In genomic region chr1:82966413-82966812, GRCm38 (mm10) we compare ENCODE assay signal across 32 mouse cellular contexts. TPM values are rescaled to one million over a fixed set of nuclear protein-coding genes. Genes with fewer than 3 reads are reported as not detected.
A peak's percentile ranks its signal among the peaks of the same experiment; 100 is the strongest.
DNase-seq lines count a peak whose midpoint lies in the region; ATAC-seq and TF ChIP-seq lines count a peak whose summit lies in the region.
"Had no signal": no experiment of that assay in that cellular context is flagged by ENCODE, and none has a peak within 500 bp of the region (broad histone marks: within the 10 kb centered on the region; RNA-seq: fewer than 3 reads in every experiment).

No protein-coding gene starts in this region.

- no peak overlapping the region for H3K9ac ChIP-seq in hindbrain, embryonic 11.5 days (ENCODE audit: low read depth, low read length)
- no peak overlapping the region for H3K9ac ChIP-seq in hindbrain, postnatal 0 days (replicated peaks; ENCODE audit: low read length)
- H3K9ac ChIP-seq in neural tube, embryonic 11.5 days (ENCODE audit: low read length) = no peak overlapping the region
- no peak overlapping the region for H3K9ac ChIP-seq in neural tube, embryonic 13.5 days
- H3K9ac ChIP-seq: embryonic facial prominence, embryonic 13.5 days; forebrain, embryonic 12.5 days; forebrain, embryonic 15.5 days; heart, embryonic 13.5 days had no signal

- ATAC-seq in hindbrain, embryonic 11.5 days (ENCODE audit: low FRiP score) = peak; percentile 71
- no peak for ATAC-seq in hindbrain, postnatal 0 days
- ATAC-seq in neural tube, embryonic 11.5 days (ENCODE audit: insufficient read depth, low FRiP score, low TSS enrichment) = peak; percentile 41; the same call in 1 of the 2 replicates
- peak; percentile 56; the same call in 1 of the 2 replicates for ATAC-seq in neural tube, embryonic 13.5 days (ENCODE audit: low read depth)
- ATAC-seq: activated CD4-positive, CD25-positive, alpha-beta regulatory T cell, adult 4 months; forebrain, embryonic 15.5 days; intestine, postnatal 0 days had no signal

- no peak overlapping the region for H3K27ac ChIP-seq in hindbrain, embryonic 11.5 days (ENCODE audit: low read depth, low read length)
- H3K27ac ChIP-seq in hindbrain, postnatal 0 days = no peak overlapping the region
- H3K27ac ChIP-seq in neural tube, embryonic 11.5 days (ENCODE audit: low read depth, low read length) = no peak overlapping the region
- no peak overlapping the region for H3K27ac ChIP-seq in neural tube, embryonic 13.5 days (replicated peaks)
- H3K27ac ChIP-seq: embryonic facial prominence, embryonic 13.5 days; forebrain, embryonic 12.5 days; forebrain, embryonic 15.5 days; heart, adult 2 months; heart, embryonic 10.5 days; heart, embryonic 13.5 days had no signal

- no peaks in the 10 kb centered on the region for H3K27me3 ChIP-seq in hindbrain, embryonic 11.5 days (ENCODE audit: control insufficient read depth, insufficient read depth, low read length)
- H3K27me3 ChIP-seq in hindbrain, postnatal 0 days (ENCODE audit: insufficient read depth, low read length) = no peaks in the 10 kb centered on the region
- H3K27me3 ChIP-seq in neural tube, embryonic 11.5 days (ENCODE audit: control insufficient read depth, insufficient read depth, low read length) = no peaks in the 10 kb centered on the region
- no peaks in the 10 kb centered on the region for H3K27me3 ChIP-seq in neural tube, embryonic 13.5 days
- H3K27me3 ChIP-seq: embryonic facial prominence, embryonic 13.5 days; forebrain, embryonic 12.5 days; forebrain, embryonic 15.5 days; heart, embryonic 13.5 days had no signal

- WGBS in hindbrain, embryonic 11.5 days = 66% methylated on average over 3 of the region's 3 CpGs
- WGBS in hindbrain, postnatal 0 days = 69% methylated on average over 3 of the region's 3 CpGs
- 66% methylated on average over 3 of the region's 3 CpGs for WGBS in neural tube, embryonic 11.5 days
- 47% methylated on average over 3 of the region's 3 CpGs for WGBS in neural tube, embryonic 13.5 days

- H3K4me1 ChIP-seq in hindbrain, embryonic 11.5 days (replicated peaks; ENCODE audit: control insufficient read depth, insufficient read depth, low read length) = no peaks in the 10 kb centered on the region
- no peaks in the 10 kb centered on the region for H3K4me1 ChIP-seq in hindbrain, postnatal 0 days (ENCODE audit: insufficient read depth, low read length)
- H3K4me1 ChIP-seq in neural tube, embryonic 11.5 days (ENCODE audit: control insufficient read depth, insufficient read depth, low read length) = no peaks in the 10 kb centered on the region
- no peaks in the 10 kb centered on the region for H3K4me1 ChIP-seq in neural tube, embryonic 13.5 days (replicated peaks)
- H3K4me1 ChIP-seq: embryonic facial prominence, embryonic 13.5 days; forebrain, embryonic 12.5 days; forebrain, embryonic 15.5 days had no signal

- no peaks in the 10 kb centered on the region for H3K9me3 ChIP-seq in hindbrain, embryonic 11.5 days (ENCODE audit: control insufficient read depth, low read length)
- H3K9me3 ChIP-seq in hindbrain, postnatal 0 days (ENCODE audit: low read length) = no peaks in the 10 kb centered on the region
- no peaks in the 10 kb centered on the region for H3K9me3 ChIP-seq in neural tube, embryonic 11.5 days (ENCODE audit: control insufficient read depth, low read length)
- no peaks in the 10 kb centered on the region for H3K9me3 ChIP-seq in neural tube, embryonic 13.5 days
- H3K9me3 ChIP-seq: embryonic facial prominence, embryonic 13.5 days; forebrain, embryonic 12.5 days; forebrain, embryonic 15.5 days; heart, embryonic 10.5 days; heart, embryonic 13.5 days had no signal

- DNase-seq in embryo, embryonic 11 days = peak; percentile 15
- DNase-seq in embryo, embryonic 9.5 days (ENCODE audit: extremely low spot score) = no peak
- peak; percentile 25 for DNase-seq in hindbrain, embryonic 11.5 days (ENCODE audit: low spot score)
- no peak for DNase-seq in hindbrain, postnatal 0 days (ENCODE audit: low spot score)
- DNase-seq in neural tube, embryonic 11.5 days (ENCODE audit: low spot score) = no peak
- no peak for DNase-seq in neural tube, embryonic 10.5 days (ENCODE audit: extremely low spot score, low spot score)
- no peak for DNase-seq in heart, adult 11 months
- DNase-seq: adrenal gland, adult 8-10 months; adrenal gland, postnatal 25 days; cerebellum, adult 18-20 months; cerebellum, adult 9-10 months; cerebellum, postnatal 25 days; gastrocnemius, postnatal 25 days; heart, adult 2 months; heart, postnatal 14 days; heart, postnatal 4 days had no signal

- no peak for TF ChIP-seq CTCF in hindbrain, postnatal 0 days (IDR thresholded peaks at IDR 0.05; ENCODE audit: low read depth)

- no peak overlapping the region for H3K4me3 ChIP-seq in hindbrain, embryonic 11.5 days (ENCODE audit: low read depth, low read length)
- H3K4me3 ChIP-seq in hindbrain, postnatal 0 days (ENCODE audit: low read length) = no peak overlapping the region
- no peak overlapping the region for H3K4me3 ChIP-seq in neural tube, embryonic 11.5 days (ENCODE audit: low read depth, low read length)
- H3K4me3 ChIP-seq in neural tube, embryonic 13.5 days = no peak overlapping the region
- H3K4me3 ChIP-seq: embryonic facial prominence, embryonic 13.5 days; erythroblast, embryonic 14.5 days; forebrain, embryonic 12.5 days; forebrain, embryonic 15.5 days; heart, adult 2 months; heart, embryonic 10.5 days; heart, embryonic 13.5 days had no signal

- no peaks in the 10 kb centered on the region for H3K36me3 ChIP-seq in hindbrain, embryonic 11.5 days (ENCODE audit: control insufficient read depth, insufficient read depth, low read length)
- no peaks in the 10 kb centered on the region for H3K36me3 ChIP-seq in hindbrain, postnatal 0 days (ENCODE audit: insufficient read depth, low read length)
- H3K36me3 ChIP-seq in neural tube, embryonic 11.5 days (ENCODE audit: control insufficient read depth, insufficient read depth, low read length) = no peaks in the 10 kb centered on the region
- no peaks in the 10 kb centered on the region for H3K36me3 ChIP-seq in neural tube, embryonic 13.5 days
- H3K36me3 ChIP-seq: embryonic facial prominence, embryonic 13.5 days; forebrain, embryonic 12.5 days; forebrain, embryonic 15.5 days; heart, embryonic 10.5 days; heart, embryonic 13.5 days had no signal

- no peak overlapping the region for H3K4me2 ChIP-seq in hindbrain, embryonic 11.5 days (replicated peaks; ENCODE audit: low read depth, low read length)
- H3K4me2 ChIP-seq in hindbrain, postnatal 0 days (ENCODE audit: low read depth, low read length) = no peak overlapping the region
- H3K4me2 ChIP-seq in neural tube, embryonic 11.5 days (ENCODE audit: low read depth) = no peak overlapping the region
- no peak overlapping the region for H3K4me2 ChIP-seq in neural tube, embryonic 13.5 days
- H3K4me2 ChIP-seq: embryonic facial prominence, embryonic 13.5 days; forebrain, embryonic 12.5 days; forebrain, embryonic 15.5 days; heart, embryonic 13.5 days had no signal

RNA-seq across cellular contexts. Expression of gene Gm47955, which starts 6.3 kb away (rescaled TPM):
- not detected in 2 replicates for polyA plus RNA-seq in hindbrain, embryonic 11.5 days (2014; fragmentation: Nextera tagmentation; extraction: Ambion mirVana)
- not detected in 2 replicates for total RNA-seq in hindbrain, postnatal 0 days (2014; rRNA removed)
- not detected in 2 replicates for polyA plus RNA-seq in hindbrain, postnatal 0 days (2015; fragmentation: Nextera tagmentation; extraction: Ambion mirVana)
- not detected in 2 replicates for polyA plus RNA-seq in neural tube, embryonic 11.5 days (2014; fragmentation: Nextera tagmentation; extraction: Ambion mirVana)
- polyA plus RNA-seq in neural tube, embryonic 13.5 days (2015; fragmentation: Nextera tagmentation; extraction: Ambion mirVana) = not detected in 2 replicates
- total RNA-seq: adrenal gland, adult 8-10 months; adrenal gland, postnatal 25 days; common myeloid progenitor, adult 5-6 weeks; ES-E14; gastrocnemius, adult 8-10 months; gastrocnemius, postnatal 25 days; heart, adult 2 months; heart, postnatal 14 days; heart, postnatal 4 days had no signal
- polyA plus RNA-seq: activated CD4-positive, CD25-positive, alpha-beta regulatory T cell, adult 4 months; brain, embryonic 14.5 days; embryonic facial prominence, embryonic 13.5 days; erythroblast, embryonic 14.5 days; forebrain, embryonic 12.5 days; forebrain, embryonic 15.5 days; gonadal fat pad, adult 2 months; heart, adult 2 months; heart, embryonic 10.5 days; heart, embryonic 13.5 days; heart, embryonic 16.5 days; intestine, embryonic 14.5 days; intestine, postnatal 0 days had no signal

RNA-seq across cellular contexts. Expression of gene Gm7544, which starts 10.6 kb away (rescaled TPM):
- polyA plus RNA-seq in hindbrain, embryonic 11.5 days (2014; fragmentation: Nextera tagmentation; extraction: Ambion mirVana) = not detected in 2 replicates
- not detected in 2 replicates for total RNA-seq in hindbrain, postnatal 0 days (2014; rRNA removed)
- polyA plus RNA-seq in hindbrain, postnatal 0 days (2015; fragmentation: Nextera tagmentation; extraction: Ambion mirVana) = not detected in 2 replicates
- not detected in 2 replicates for polyA plus RNA-seq in neural tube, embryonic 11.5 days (2014; fragmentation: Nextera tagmentation; extraction: Ambion mirVana)
- polyA plus RNA-seq in neural tube, embryonic 13.5 days (2015; fragmentation: Nextera tagmentation; extraction: Ambion mirVana) = not detected in 2 replicates
- total RNA-seq: adrenal gland, adult 8-10 months; adrenal gland, postnatal 25 days; common myeloid progenitor, adult 5-6 weeks; ES-E14; gastrocnemius, adult 8-10 months; gastrocnemius, postnatal 25 days; heart, adult 2 months; heart, postnatal 14 days; heart, postnatal 4 days had no signal
- polyA plus RNA-seq: activated CD4-positive, CD25-positive, alpha-beta regulatory T cell, adult 4 months; brain, embryonic 14.5 days; embryonic facial prominence, embryonic 13.5 days; erythroblast, embryonic 14.5 days; forebrain, embryonic 12.5 days; forebrain, embryonic 15.5 days; gonadal fat pad, adult 2 months; heart, adult 2 months; heart, embryonic 10.5 days; heart, embryonic 13.5 days; heart, embryonic 16.5 days; intestine, embryonic 14.5 days; intestine, postnatal 0 days had no signal

RNA-seq across cellular contexts. Expression of gene A030003K21Rik, which starts 23.2 kb away (rescaled TPM):
- polyA plus RNA-seq in hindbrain, embryonic 11.5 days (2014; fragmentation: Nextera tagmentation; extraction: Ambion mirVana) = not detected in 2 replicates
- not detected in 2 replicates for total RNA-seq in hindbrain, postnatal 0 days (2014; rRNA removed)
- polyA plus RNA-seq in hindbrain, postnatal 0 days (2015; fragmentation: Nextera tagmentation; extraction: Ambion mirVana) = not detected in 2 replicates
- polyA plus RNA-seq in neural tube, embryonic 11.5 days (2014; fragmentation: Nextera tagmentation; extraction: Ambion mirVana) = not detected in 2 replicates
- polyA plus RNA-seq in neural tube, embryonic 13.5 days (2015; fragmentation: Nextera tagmentation; extraction: Ambion mirVana) = not detected in 2 replicates
- total RNA-seq: adrenal gland, adult 8-10 months; adrenal gland, postnatal 25 days; common myeloid progenitor, adult 5-6 weeks; ES-E14; gastrocnemius, adult 8-10 months; gastrocnemius, postnatal 25 days; heart, adult 2 months; heart, postnatal 14 days; heart, postnatal 4 days had no signal
- polyA plus RNA-seq: activated CD4-positive, CD25-positive, alpha-beta regulatory T cell, adult 4 months; brain, embryonic 14.5 days; embryonic facial prominence, embryonic 13.5 days; erythroblast, embryonic 14.5 days; forebrain, embryonic 12.5 days; forebrain, embryonic 15.5 days; gonadal fat pad, adult 2 months; heart, adult 2 months; heart, embryonic 10.5 days; heart, embryonic 13.5 days; heart, embryonic 16.5 days; intestine, embryonic 14.5 days; intestine, postnatal 0 days had no signal

RNA-seq across cellular contexts. Expression of gene Gm47959, which starts 33.9 kb away (rescaled TPM):
- polyA plus RNA-seq in hindbrain, embryonic 11.5 days (2014; fragmentation: Nextera tagmentation; extraction: Ambion mirVana) = not detected in 2 replicates
- not detected in 2 replicates for total RNA-seq in hindbrain, postnatal 0 days (2014; rRNA removed)
- polyA plus RNA-seq in hindbrain, postnatal 0 days (2015; fragmentation: Nextera tagmentation; extraction: Ambion mirVana) = not detected in 2 replicates
- not detected in 2 replicates for polyA plus RNA-seq in neural tube, embryonic 11.5 days (2014; fragmentation: Nextera tagmentation; extraction: Ambion mirVana)
- polyA plus RNA-seq in neural tube, embryonic 13.5 days (2015; fragmentation: Nextera tagmentation; extraction: Ambion mirVana) = not detected in 2 replicates
- total RNA-seq: adrenal gland, adult 8-10 months; adrenal gland, postnatal 25 days; common myeloid progenitor, adult 5-6 weeks; ES-E14; gastrocnemius, adult 8-10 months; gastrocnemius, postnatal 25 days; heart, adult 2 months; heart, postnatal 14 days; heart, postnatal 4 days had no signal
- polyA plus RNA-seq: activated CD4-positive, CD25-positive, alpha-beta regulatory T cell, adult 4 months; brain, embryonic 14.5 days; embryonic facial prominence, embryonic 13.5 days; erythroblast, embryonic 14.5 days; forebrain, embryonic 12.5 days; forebrain, embryonic 15.5 days; gonadal fat pad, adult 2 months; heart, adult 2 months; heart, embryonic 10.5 days; heart, embryonic 13.5 days; heart, embryonic 16.5 days; intestine, embryonic 14.5 days; intestine, postnatal 0 days had no signal

RNA-seq across cellular contexts. Expression of gene Gm6217, which starts 35.2 kb away (rescaled TPM):
- polyA plus RNA-seq in hindbrain, embryonic 11.5 days (2014; fragmentation: Nextera tagmentation; extraction: Ambion mirVana) = not detected in 2 replicates
- total RNA-seq in hindbrain, postnatal 0 days (2014; rRNA removed) = not detected in 2 replicates
- polyA plus RNA-seq in hindbrain, postnatal 0 days (2015; fragmentation: Nextera tagmentation; extraction: Ambion mirVana) = not detected in 2 replicates
- polyA plus RNA-seq in neural tube, embryonic 11.5 days (2014; fragmentation: Nextera tagmentation; extraction: Ambion mirVana) = not detected in 2 replicates
- not detected in 2 replicates for polyA plus RNA-seq in neural tube, embryonic 13.5 days (2015; fragmentation: Nextera tagmentation; extraction: Ambion mirVana)
- total RNA-seq: adrenal gland, adult 8-10 months; adrenal gland, postnatal 25 days; common myeloid progenitor, adult 5-6 weeks; ES-E14; gastrocnemius, adult 8-10 months; gastrocnemius, postnatal 25 days; heart, adult 2 months; heart, postnatal 14 days; heart, postnatal 4 days had no signal
- polyA plus RNA-seq: activated CD4-positive, CD25-positive, alpha-beta regulatory T cell, adult 4 months; brain, embryonic 14.5 days; embryonic facial prominence, embryonic 13.5 days; erythroblast, embryonic 14.5 days; forebrain, embryonic 12.5 days; forebrain, embryonic 15.5 days; gonadal fat pad, adult 2 months; heart, adult 2 months; heart, embryonic 10.5 days; heart, embryonic 13.5 days; heart, embryonic 16.5 days; intestine, embryonic 14.5 days; intestine, postnatal 0 days had no signal

Comparison
In these comparisons a context has a peak if more than half of its experiments do, and no peak if none do; other contexts are left out.
1. DNase-seq: peak in embryo, embryonic 11 days (single experiment) and hindbrain, embryonic 11.5 days (single experiment); none in embryo, embryonic 9.5 days (single experiment), hindbrain, postnatal 0 days (single experiment), neural tube, embryonic 11.5 days (single experiment), neural tube, embryonic 10.5 days (single experiment) and heart, adult 11 months (single experiment).